Mouse (Mus musculus) thymus, postnatal 36 days (tissue): Measurements from ENCODE around the gene Prmt8.

ENCODE experiments used
- DNase-seq, 2 experiments: peaks; one replicate each; pipeline ENCODE4 v3.0.0; 2022; ENCODE audit warnings: mixed read lengths in 2 of 2

The Prmt8 gene

GRCm38 (mm10) chr6:127769275-127770156, at the start of gene Prmt8:
Gene Prmt8 (minus strand): TSS chr6:127769472.
- no peak for DNase-seq

GRCm38 (mm10) chr6:127803046-127803729, 33.9 kb upstream of the Prmt8 start:
- DNase-seq, result no peak

- DNase-seq, result no peak
Measured at GRCm38 (mm10) chr6:127802211-127802610, 32.9 kb upstream of the Prmt8 start.

GRCm38 (mm10) chr6:127790023-127790422, 20.8 kb upstream of the Prmt8 start:
- no peak for DNase-seq

GRCm38 (mm10) chr6:127770806-127771205, 1.5 kb upstream of the Prmt8 start:
- DNase-seq, result no peak

GRCm38 (mm10) chr6:127768621-127769274, 524 bp downstream of the Prmt8 start:
- DNase-seq, result no peak

- peak; percentile 15 to 16 for DNase-seq
Measured at GRCm38 (mm10) chr6:127767706-127768493, 1.4 kb downstream of the Prmt8 start.

- no peak for DNase-seq
Measured at GRCm38 (mm10) chr6:127767201-127767705, 2.0 kb downstream of the Prmt8 start.

GRCm38 (mm10) chr6:127766641-127767200, 2.6 kb downstream of the Prmt8 start:
- no peak for DNase-seq

GRCm38 (mm10) chr6:127766041-127766604, 3.1 kb downstream of the Prmt8 start:
- DNase-seq, result no peak

GRCm38 (mm10) chr6:127765573-127765972, 3.7 kb downstream of the Prmt8 start:
- no peak for DNase-seq

- DNase-seq, result no peak
Measured at GRCm38 (mm10) chr6:127758264-127758663, 11.0 kb downstream of the Prmt8 start.

- no peak for DNase-seq
Measured at GRCm38 (mm10) chr6:127757667-127758167, 11.6 kb downstream of the Prmt8 start.

- no peak for DNase-seq
Measured at GRCm38 (mm10) chr6:127756856-127757255, 12.4 kb downstream of the Prmt8 start.

- no peak for DNase-seq
Measured at GRCm38 (mm10) chr6:127753228-127753627, 16.0 kb downstream of the Prmt8 start.

- DNase-seq, result no peak
Measured at GRCm38 (mm10) chr6:127752681-127753080, 16.6 kb downstream of the Prmt8 start.

- no peak for DNase-seq
Measured at GRCm38 (mm10) chr6:127751499-127751898, 17.8 kb downstream of the Prmt8 start.

GRCm38 (mm10) chr6:127748793-127749192, 20.5 kb downstream of the Prmt8 start:
- DNase-seq, result no peak

GRCm38 (mm10) chr6:127742290-127742689, 27.0 kb downstream of the Prmt8 start:
- DNase-seq, result no peak

- no peak for DNase-seq
Measured at GRCm38 (mm10) chr6:127741162-127741561, 28.1 kb downstream of the Prmt8 start.

GRCm38 (mm10) chr6:127740711-127741110, 28.6 kb downstream of the Prmt8 start:
- DNase-seq, result no peak
